Mouse (Mus musculus) C2C12 (cell line): ENCODE measurements at regions not wholly inside any gene's neighbourhood (a gene's known extent, or its start where the extent isn't known, plus 50 kb on each side); places are given as distances from the start of the nearest gene placed in this dataset.
A peak's percentile ranks its signal among the peaks of the same experiment; 100 is the strongest.

ENCODE experiments used
- H3K27me3 ChIP-seq: one replicate; pipeline ENCODE4 v1.6.1; 2011; ENCODE audit not compliant: control insufficient read depth, insufficient read depth, insufficient read length
- H3K36me3 ChIP-seq: one replicate; pipeline ENCODE4 v1.6.1; 2011; ENCODE audit not compliant: control insufficient read depth, insufficient read depth
- H3K4me3 ChIP-seq: one replicate; pipeline ENCODE4 v1.5.1; 2011; ENCODE audit warnings: mild to moderate bottlenecking, control low read depth; ENCODE audit not compliant: poor library complexity, insufficient read depth, severe bottlenecking
- H3K79me2 ChIP-seq: one replicate; pipeline ENCODE4 v1.6.1; 2011; ENCODE audit not compliant: control insufficient read depth, insufficient read depth
- H3K79me3 ChIP-seq: one replicate; pipeline ENCODE4 v1.6.1; 2011; ENCODE audit warnings: low read depth, control low read depth
- H3ac ChIP-seq: one replicate; pipeline ENCODE3; 2011; ENCODE audit warnings: low read depth; ENCODE audit not compliant: control insufficient read depth, insufficient read length
- CEBPB ChIP-seq: IDR thresholded peaks from one replicate; pipeline ENCODE4 v1.6.1; 2011; ENCODE audit warnings: low read depth, mild to moderate bottlenecking, control low read depth, moderate library complexity
- CTCF ChIP-seq: IDR thresholded peaks from one replicate; pipeline ENCODE4 v1.5.1; 2011; ENCODE audit not compliant: control insufficient read depth, insufficient read depth, insufficient read length
- FOSL1 ChIP-seq: IDR thresholded peaks from one replicate; pipeline ENCODE4 v1.8.0; 2011; ENCODE audit warnings: mild to moderate bottlenecking, low read length; ENCODE audit not compliant: poor library complexity, insufficient read depth, severe bottlenecking
- MAX ChIP-seq: IDR thresholded peaks from one replicate; pipeline ENCODE4 v1.6.1; 2011; ENCODE audit warnings: mild to moderate bottlenecking, control low read depth
- MYOD1 ChIP-seq: IDR thresholded peaks from one replicate; pipeline ENCODE4 v1.6.1; 2011; ENCODE audit warnings: low read depth; ENCODE audit not compliant: control insufficient read depth, insufficient read length
- MYOG ChIP-seq: IDR thresholded peaks from one replicate; pipeline ENCODE4 v1.6.1; 2011; ENCODE audit not compliant: control insufficient read depth, insufficient read length; ENCODE audit errors: extremely low read depth
- USF1 ChIP-seq: IDR thresholded peaks from one replicate; pipeline ENCODE4 v1.6.1; 2011; ENCODE audit warnings: low read depth, mild to moderate bottlenecking, control low read depth, moderate library complexity

- H3ac ChIP-seq, result no peak overlapping the region
- H3K4me3 ChIP-seq, result no peak overlapping the region
- H3K27me3 ChIP-seq, result no peaks in the 10 kb centered on the region
- H3K79me2 ChIP-seq, result no peaks in the 10 kb centered on the region
- no peaks in the 10 kb centered on the region for H3K36me3 ChIP-seq
- no peaks in the 10 kb centered on the region for H3K79me3 ChIP-seq
- TF ChIP-seq CTCF (no peak), USF1 (no peak), CEBPB (no peak), MAX (no peak), MYOG (no peak), MYOD1 (no peak), FOSL1 (no peak)
Observed at GRCm38 (mm10) chr14:25301336-25302031, 157.5 kb upstream of the Zmiz1 start.

GRCm38 (mm10) chr14:25304391-25304851 is 154.6 kb upstream of the Zmiz1 start:
- H3K79me3 ChIP-seq, result no peaks in the 10 kb centered on the region
- no peaks in the 10 kb centered on the region for H3K36me3 ChIP-seq
- H3K4me3 ChIP-seq, result no peak overlapping the region
- TF ChIP-seq CEBPB, result no peak
- no peak for TF ChIP-seq MYOG
- peak; percentile 31 for TF ChIP-seq USF1
- TF ChIP-seq CTCF, result no peak
- TF ChIP-seq MYOD1, result no peak
- H3K27me3 ChIP-seq, result no peaks in the 10 kb centered on the region
- H3ac ChIP-seq, result peak overlapping the region; percentile 7
- H3K79me2 ChIP-seq, result no peaks in the 10 kb centered on the region

GRCm38 (mm10) chr14:25306166-25306565 is 152.8 kb upstream of the Zmiz1 start:
- Histone ChIP-seq H3K36me3 (no peaks in the 10 kb centered on the region), H3K79me3 (no peaks in the 10 kb centered on the region), H3K4me3 (no peak overlapping the region), H3K79me2 (no peaks in the 10 kb centered on the region), H3K27me3 (no peaks in the 10 kb centered on the region), H3ac (no peak overlapping the region)
- TF ChIP-seq MYOG, result no peak
- TF ChIP-seq MAX, result no peak
- no peak for TF ChIP-seq USF1

GRCm38 (mm10) chr14:25306961-25307654 is 151.9 kb upstream of the Zmiz1 start:
- no peak overlapping the region for H3K4me3 ChIP-seq
- no peaks in the 10 kb centered on the region for H3K36me3 ChIP-seq
- no peaks in the 10 kb centered on the region for H3K79me3 ChIP-seq
- H3ac ChIP-seq, result no peak overlapping the region
- no peaks in the 10 kb centered on the region for H3K27me3 ChIP-seq
- TF ChIP-seq MAX (no peak), CTCF (no peak), FOSL1 (no peak), MYOD1 (no peak), CEBPB (no peak), MYOG (no peak), USF1 (no peak)
- no peaks in the 10 kb centered on the region for H3K79me2 ChIP-seq

GRCm38 (mm10) chr14:25308051-25308450 is 150.9 kb upstream of the Zmiz1 start:
- no peak overlapping the region for H3ac ChIP-seq
- no peaks in the 10 kb centered on the region for H3K79me3 ChIP-seq
- H3K79me2 ChIP-seq, result no peaks in the 10 kb centered on the region
- no peaks in the 10 kb centered on the region for H3K27me3 ChIP-seq
- no peaks in the 10 kb centered on the region for H3K36me3 ChIP-seq
- no peak overlapping the region for H3K4me3 ChIP-seq
- TF ChIP-seq MYOG (no peak), MAX (no peak), CEBPB (no peak), USF1 (no peak), FOSL1 (no peak), MYOD1 (no peak), CTCF (no peak)
